Mouse (Mus musculus): ENCODE measurements around the gene Naa38.

Gene Naa38

DNA sequence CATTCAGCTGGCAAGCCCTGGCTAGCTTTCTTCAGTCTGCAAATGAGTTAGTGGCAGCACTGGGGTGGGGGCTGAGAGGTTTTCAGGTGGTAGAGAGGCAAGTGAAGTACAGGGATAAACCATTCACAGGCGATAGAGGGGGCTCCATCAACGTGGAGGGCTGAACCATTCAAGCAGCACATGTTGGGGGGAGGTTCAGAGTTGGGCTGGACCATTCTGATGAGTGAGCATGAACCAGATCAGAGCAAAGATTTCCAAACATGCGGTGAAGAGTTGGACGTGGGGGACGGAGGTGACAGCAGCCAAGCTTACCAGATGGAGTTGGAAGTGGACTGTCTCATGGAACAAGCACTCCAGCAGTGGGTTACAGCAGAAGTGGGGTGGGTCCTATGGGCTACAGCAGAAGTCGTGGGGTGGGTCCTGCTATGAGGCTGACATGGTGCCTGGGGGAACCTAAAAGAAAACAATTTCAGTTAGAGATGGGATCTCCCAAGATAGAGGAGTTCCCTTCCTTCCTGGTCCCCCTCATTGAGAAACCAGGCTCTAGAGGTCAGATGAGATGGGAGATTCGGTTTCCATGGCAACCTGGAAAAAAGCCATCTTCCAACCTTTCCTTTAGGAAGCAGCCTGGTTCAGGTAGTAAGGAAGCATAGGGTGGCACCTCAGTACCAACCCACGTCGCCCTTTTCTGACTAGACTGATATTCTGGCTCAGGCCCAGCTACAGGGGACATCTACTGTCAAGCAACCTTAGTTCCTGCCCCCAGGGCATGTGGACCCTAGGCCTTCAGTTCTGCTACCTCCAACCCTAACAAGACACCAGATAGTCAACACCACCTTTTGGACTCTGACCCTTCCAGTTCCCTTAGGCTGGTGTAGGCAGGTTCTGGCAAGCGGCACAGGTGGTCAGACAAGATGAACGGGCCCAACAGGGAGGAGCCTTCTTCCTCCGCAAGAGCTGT lies 18.2 kb downstream of the Naa38 start, which contains the start of gene Kdm6b:
Kdm6b (minus strand) TSS at position 455 of the 961 bp plus-strand sequence.
- no peak for DNase-seq (ENCODE audit: low spot score in 2 of 2)

DNA sequence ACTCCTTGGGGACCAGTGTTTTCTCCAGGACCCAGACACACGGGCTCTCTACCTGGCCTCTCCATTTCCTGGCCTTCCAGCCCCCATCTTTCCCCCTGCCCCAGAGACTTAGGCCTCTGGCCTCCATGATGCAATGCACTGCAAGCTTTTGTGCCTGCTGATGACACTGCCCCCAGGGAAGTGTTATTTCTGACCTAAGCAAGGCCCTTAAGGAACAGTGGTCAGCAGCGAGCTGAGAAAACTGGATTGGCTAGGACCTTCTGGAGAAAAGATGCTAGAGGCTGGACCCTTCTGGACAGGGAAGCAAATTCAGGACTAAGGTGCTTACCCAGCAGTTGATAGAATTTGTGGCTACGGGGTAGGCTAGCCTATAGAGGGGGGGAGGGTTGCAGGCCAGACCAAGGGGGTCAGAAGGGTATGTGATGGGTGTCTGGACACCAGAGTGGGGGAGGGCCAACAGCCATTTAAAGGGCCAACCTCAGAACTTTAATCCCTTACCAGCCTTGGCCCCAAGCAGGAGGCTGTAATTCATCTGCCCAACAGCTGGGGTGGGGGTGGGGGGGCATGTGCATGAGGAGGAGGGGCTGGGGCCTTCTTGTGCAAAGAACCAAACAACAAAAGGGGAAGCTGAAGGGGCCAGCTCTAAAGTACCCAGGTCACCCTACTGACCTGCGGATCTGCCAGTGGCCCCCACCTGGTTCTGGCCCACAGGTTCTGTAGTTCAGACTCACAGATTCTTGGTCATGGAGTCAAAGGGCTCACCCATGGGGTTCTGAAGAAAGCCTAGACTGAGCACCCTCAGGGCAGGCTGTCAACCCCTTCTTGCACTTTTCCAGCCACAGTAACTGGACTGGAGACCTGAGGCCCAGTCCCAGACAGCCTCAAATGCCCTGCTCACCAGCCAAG lies 19.4 kb downstream of the Naa38 start:
- DNase-seq (ENCODE audit: low spot score in 2 of 2), result no peak

DNA sequence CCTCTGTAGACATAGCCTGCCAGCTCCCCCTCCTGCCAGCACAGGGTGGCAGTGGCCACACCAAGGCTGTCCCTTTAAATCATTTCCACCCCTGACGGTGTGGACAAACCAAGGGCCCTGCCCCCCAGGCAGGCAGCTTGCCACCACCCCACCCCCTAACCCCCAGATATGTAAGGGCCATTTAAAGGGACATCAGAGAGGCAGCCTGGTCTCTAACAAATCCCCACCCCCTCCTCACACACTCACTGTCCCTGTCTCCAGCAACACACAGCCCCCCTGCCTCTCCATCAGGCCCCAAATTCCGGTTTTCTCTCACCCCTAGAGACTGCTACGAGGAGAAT lies 20.0 kb downstream of the Naa38 start:
- DNase-seq (ENCODE audit: low spot score in 2 of 2), result no peak

DNA sequence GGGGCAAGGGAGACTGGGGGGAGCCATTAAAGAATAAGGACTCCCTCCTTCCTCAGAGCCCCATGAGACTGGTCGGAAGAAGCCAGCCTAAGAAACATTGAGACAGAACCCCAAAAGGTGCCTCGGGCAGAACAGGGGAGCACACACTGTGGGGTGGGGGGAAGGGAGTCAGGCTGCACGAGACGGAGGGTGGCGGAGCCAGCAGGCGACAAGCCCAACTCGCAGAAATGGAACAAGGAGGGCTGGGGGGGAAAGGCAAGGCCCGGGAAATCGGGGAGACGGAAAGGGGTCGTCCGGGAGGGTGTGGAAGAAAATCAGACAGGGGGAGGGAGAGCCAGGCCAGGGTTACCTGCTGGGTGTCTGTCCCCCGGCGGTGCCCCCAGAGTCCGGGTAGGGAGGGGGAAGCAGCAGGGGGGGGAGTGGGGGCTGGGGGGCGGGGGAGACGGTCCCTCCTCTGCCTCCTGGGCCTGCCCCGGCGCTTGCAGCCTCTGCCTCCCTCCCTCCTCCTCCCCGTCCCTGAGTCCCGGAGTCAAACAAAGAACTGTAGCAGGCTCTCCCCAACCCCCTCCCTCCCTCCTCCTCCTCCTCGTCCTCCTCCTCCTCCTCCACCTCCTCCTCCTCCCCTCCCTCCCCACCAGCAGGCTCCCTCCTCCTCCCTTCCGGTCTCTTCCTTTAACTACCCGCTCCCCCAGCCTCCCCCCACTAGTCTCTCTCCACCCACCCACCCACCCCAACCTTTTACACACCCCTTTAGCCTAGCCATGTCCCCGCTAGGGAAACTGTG lies 20.6 kb downstream of the Naa38 start:
- peak in 1 of 2 experiments; percentile 21 for DNase-seq (ENCODE audit: low spot score in 2 of 2)

DNA sequence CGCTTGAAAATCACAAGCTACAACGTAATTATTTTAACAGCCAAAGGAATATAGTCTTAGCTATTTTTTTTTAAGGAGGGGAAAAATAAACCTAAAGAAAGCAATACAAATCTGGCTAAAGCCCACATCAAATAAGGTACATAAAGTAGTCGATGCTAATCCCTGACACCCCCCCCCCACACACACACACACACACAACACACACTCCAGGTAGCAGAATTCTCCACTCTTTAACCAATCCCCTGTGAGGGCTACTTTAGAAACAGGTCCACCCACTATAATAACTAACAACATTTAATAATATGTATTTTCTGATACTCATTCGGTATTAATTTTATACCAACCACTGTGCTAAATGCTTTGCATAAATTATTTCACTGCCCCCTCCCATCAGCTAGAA lies 21.2 kb downstream of the Naa38 start:
- DNase-seq (ENCODE audit: low spot score in 2 of 2), result no peak

DNA sequence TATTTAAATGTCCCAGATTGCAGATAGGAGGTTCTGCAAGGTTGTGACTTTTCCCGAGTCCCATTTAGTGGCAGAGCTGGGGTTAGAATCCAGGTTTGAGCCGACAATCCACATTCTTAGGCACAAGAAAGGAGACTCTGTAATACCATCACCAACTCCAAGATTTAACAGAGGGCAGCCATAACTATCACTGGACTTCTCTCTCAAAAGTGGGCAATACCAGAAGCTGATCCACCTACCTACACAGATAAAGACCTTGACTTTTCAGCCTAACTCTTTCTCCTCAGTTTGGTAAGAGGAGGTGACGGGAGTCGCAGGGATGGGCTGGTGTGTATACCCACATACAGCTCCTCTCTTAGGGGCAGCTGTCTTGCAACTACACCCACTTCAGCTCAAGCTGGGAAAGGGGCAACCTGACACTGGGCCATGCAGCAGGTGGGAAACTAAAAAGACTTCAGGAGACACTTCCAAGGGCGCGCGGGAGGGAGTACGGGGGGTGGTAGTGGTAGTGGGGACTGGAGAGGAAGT lies 21.7 kb downstream of the Naa38 start:
- DNase-seq (ENCODE audit: low spot score in 2 of 2), result no peak

DNA sequence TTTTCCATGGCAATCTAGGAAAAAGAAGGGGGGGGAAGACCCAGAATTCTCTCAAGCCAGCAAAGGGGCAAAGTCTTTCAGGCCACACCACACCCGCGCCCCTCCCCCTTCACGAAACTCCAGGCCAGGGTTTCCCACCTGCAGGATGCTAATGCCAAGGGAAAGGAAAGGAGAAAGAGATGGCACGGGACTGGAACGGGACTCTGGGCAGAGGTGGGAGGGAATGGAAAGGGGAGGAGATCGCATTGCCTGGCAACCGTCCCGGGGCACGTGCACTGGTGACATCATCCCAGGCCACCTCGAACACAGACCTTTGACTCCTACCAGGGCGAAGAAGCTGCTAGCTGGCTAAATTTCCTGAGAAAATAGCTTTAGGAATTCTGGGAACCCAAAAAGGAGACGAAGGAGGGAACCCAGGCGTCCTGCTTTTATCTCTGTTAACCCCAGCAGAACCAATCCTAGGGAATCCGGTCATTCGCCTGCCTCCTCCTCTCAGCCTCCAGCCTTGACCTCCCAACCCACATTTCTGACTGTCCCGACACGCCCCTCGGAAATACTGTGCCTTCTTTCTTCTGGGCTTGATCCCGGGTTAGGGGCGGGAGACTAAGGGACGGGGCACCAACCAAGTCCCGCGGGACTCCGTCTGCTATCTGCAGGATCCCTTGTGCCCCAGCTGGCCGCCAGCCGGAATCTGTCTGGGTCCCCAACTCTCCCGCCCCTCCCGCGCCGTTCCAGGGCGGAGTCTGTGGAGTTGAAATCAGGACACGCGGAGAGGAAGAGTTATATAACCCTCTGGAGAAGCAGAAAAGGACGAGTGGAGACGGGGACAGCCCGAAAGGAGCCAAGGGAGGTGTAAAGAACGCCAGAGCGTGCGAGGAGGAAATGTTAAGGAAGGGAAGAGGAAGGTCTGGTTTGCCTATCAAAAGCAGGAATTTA lies 22.4 kb downstream of the Naa38 start:
- DNase-seq (ENCODE audit: low spot score in 2 of 2), result peak in 1 of 2 experiments; percentile 71

DNA sequence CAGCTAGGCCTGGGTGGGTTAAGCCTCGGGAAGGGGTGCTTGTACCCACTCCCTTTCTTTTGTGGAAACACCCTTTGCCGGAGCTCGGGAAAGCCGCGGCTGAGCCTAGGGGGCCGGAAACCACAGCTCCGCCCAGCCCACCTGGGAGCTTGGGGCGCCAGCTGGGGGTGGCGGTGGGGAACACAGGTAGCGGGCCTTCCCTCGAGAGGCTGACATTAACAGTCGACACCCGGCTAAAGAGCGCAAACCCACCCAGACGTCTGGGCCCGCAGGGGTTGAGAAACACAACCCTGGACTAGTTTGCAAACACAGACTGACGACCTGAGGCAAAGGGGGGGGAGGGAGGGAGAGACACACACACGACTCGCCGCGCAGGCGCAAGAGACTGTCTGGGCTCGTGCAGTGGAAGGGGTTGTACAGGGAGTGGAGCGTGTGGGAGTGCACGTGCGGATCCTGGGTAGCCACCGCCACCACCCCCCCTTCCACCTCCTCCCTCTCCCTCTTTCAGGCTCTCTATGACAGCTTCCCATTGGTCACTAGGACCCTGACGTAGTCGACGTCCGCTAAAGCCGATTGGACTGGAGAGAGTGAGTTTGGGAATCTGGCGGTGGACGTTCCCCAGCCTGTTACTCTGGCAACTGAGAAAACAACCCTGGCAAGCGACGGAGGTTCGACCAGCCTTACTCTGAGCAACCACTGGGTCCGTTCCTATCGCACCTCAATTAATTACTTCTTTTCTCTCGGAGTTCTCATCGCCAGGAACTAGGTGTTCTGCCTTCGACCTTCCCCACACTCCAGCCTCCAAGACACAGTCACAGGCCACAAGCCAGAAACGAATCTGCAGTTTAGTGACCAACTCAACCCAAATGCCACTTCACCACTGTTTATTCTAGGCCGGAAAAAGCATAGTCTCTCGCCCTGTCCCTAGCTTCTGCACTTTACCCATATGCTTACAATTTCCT lies 23.5 kb downstream of the Naa38 start:
- DNase-seq (ENCODE audit: low spot score in 2 of 2), result peak; percentile 75 to 76

DNA sequence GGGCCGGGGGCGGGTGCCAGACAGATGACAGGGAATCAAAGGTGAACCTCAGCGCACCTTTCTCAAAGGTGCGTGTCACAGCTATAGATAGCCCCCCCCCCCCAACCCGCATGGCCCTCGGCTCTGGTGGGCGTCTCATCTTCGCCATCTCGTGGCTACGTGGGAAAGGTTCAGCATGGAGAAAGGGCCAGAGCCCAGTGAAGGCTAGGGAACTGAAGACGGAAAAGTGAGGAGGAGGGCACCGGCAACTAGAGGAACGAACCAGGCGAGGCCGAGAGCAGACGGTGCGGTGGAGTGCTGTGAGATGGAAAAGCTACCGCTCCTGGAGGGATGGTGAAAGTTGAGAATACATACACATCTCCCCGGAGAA lies 24.1 kb downstream of the Naa38 start:
- DNase-seq (ENCODE audit: low spot score in 2 of 2), result no peak

DNA sequence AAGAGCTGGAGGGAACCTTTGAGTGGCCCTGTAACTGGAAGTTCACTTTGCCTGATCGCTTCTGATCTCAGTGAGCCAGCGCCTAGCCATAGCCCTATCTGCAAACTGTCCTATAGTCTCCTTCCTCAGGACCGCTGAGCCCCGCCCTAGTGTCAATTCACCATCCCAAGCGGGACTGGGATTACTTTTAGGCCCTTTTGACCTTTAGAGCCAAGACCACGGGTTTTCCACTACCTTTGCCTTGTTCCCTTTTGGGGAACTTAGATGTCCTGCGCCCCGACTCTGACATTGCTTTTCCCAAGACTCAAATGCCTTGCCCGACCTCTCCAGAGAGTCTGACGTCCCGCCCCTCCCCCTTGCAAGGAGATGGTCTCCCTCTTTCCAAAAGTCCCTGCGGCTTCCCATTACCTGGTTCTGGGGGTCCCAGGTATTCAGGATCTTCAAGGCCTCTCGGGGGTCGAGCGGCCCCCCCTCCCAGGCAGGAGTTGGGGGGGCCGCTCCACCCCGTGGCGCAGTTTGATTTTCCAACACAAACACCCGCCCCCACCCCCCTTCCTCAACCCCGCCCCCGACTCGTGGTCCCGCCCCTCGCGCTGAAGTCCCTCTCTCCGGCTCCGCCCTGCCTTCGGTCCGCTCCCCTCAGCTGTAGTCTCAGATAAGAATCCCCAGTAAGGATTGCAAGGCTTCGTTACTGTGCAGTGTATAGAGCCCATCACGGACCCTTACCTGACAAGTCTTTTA lies 24.7 kb downstream of the Naa38 start:
- peak in 1 of 2 experiments; percentile 49 for DNase-seq (ENCODE audit: low spot score in 2 of 2)

DNA sequence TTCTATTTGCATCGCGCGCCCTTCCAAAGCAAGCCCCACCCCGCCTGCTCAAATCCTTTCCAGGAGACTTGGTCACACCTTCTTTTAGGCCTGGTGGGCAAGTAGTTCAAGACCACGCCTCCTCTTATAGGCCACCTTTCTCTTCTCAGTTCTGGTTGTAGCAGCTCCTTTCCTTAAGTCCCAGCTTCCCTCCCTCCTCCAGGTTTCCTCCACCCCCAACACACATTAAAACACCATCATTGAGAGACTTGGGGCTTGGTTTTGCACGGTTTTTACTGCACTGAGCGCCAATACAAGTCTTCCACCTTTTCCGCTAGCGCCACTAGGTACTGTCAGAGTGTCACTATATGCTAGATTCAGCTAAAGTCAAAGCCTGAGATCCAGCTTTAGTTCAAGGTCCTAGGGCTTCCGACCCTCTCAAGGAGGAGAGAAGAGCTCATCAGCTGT lies 25.3 kb downstream of the Naa38 start:
- DNase-seq (ENCODE audit: low spot score in 2 of 2), result no peak

DNA sequence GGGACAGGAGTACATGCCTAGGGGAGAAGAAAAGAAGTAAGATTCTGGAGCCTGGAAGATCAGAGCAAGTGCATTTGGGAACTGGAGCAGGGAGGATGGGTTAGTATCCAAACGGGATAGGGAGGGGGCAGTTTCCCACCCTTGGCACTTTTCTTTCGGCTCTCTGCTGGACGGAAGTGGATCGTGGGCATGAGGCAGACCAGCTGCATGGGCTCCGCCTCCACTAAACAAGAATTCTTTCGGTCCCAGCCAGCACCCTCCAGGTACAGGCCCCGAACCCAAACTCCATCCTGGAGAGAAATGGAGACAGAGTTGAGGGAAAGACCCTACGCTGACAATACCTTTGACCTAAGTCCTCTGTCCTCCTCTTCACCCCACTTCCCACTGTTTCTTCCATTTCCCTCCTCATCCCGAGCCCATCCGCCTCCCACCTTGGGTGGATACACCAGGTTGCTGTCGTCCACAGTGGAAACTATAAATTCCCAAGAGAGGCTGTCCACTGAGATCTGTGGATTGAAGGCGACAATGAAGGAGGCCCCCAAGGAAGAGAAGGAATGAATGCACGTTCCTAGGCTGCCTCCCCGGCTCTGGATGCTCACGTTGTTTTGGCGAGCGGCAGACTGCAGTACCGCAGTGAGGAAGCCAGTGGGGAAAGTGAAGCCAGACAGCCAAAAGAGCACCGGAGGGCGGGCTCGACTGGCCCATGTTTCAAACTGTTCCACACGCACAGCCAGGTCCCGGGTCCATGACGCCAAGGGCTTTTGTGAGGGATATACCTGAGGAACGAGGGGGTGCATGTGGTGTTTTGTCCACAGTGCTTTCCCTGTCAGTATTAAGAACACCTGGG lies 26.1 kb downstream of the Naa38 start:
- DNase-seq (ENCODE audit: low spot score in 2 of 2), result no peak

DNA sequence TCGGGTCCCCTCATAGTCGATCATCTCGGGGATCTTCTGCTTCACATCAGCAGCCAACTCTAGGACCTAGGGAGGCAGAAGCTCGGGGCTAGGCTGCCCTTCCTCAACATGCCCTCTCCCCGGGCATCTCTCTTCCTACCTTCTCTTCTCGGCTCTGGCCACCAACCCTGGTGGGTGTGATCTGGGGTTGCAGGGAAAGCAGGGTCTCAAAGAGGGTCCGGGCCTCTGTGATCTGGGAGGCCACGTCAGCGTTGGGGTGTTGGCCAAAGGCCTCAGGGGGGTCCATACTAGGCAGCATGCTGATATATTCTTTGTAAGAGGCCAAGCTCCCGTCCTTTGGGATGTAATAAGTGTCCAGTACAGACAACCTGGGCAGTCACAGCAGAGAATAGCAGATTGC lies 27.6 kb downstream of the Naa38 start:
- no peak for DNase-seq (ENCODE audit: low spot score in 2 of 2)

DNA sequence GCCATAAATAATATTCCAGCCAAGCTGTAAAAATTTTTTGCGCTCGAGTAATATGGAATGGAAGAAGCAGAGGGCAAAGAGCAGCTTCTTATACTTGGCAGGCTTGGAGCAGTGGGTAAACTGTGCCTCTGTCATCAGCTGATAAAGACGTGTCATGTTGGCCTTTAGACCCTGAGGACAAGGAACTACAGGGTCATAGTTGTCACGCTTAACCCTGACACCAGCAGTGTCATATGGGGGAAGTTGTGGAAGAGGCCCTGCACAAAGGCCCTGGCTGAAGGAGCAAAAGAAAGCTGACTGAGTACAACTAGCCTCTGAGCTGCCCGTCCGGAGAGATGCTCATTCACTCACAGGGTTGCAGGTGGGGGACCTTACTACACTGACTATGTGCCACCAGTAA lies 28.6 kb downstream of the Naa38 start:
- no peak for DNase-seq (ENCODE audit: low spot score in 2 of 2)

DNA sequence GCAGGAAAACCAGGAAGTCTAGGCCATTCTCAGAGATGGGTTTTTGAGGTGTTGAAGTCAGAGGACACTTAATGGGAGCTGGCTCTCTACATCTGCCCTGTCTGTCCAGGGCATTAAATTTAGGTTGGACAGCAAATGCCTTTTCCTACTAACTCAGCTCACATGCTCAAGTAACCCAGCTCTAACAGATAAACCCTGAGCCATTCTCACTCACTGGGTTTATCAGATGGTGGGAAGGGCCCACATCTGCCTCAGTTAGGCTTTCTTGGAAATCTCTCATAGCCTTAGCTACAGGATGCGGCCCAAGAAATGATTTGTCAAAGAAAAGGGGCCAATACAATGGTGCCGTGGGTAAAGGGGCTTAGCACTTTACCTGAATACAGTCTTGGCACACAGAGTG lies 31.0 kb downstream of the Naa38 start:
- no peak for DNase-seq (ENCODE audit: low spot score in 2 of 2)

DNA sequence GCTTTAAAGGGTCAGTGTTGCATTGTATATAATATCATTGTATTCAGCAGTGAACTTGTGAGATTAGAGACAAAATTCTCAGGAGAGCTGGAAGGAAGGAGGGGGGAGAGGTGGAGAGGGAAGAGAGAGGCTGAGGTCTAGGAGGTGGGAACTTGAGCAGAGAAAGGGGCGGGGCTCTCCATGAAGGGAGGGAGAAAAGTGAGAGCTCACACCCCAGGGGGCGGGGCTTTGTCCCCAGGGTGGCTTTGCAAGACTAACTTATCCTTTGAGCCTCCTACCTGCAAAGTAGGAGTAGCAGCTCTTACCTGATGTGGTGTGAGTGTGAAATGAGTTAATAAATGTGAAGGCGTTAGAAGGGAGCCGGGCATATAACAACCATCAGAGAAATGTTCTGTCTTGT lies 33.5 kb downstream of the Naa38 start:
- DNase-seq (ENCODE audit: low spot score in 2 of 2), result peak in 1 of 2 experiments; percentile 54

DNA sequence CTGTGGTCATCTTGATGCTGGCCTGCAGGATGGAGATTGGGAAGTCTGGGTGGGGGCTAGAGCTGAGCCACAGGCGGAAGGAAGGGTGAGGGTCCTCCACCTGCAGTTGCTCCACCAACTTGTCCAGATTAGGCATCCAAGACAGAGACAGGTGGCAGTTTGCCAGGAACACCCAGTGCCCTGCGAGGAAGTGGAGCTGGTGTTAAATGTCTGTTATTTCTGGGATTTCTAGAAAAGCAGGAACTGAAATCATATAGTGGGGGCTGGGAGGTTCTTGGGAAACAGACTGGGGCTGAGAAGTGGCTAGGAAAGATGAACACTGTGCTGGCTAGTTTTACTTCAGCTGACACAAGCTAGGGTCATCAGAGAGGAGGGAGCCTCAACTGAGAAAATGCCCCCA lies 34.0 kb downstream of the Naa38 start:
- DNase-seq (ENCODE audit: low spot score in 2 of 2), result no peak

DNA sequence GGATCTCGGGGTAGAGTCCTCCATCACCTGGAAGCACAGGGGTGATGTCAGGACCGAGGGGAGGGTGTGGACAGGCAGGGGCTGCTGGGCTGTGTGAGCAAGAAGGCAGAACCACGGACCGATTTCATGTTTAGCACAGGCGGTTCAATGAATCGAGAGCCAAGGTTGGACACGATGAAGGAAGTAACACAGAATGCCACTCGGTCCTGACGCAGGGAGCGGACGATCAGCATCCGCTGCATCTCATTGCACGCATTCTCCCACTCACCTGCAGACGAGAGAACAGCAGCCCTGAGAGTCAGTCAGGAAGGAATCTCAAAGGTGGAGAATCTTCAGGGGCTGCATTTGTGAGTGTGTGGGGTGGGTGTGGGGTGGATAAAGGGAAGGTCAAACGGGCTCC lies 35.3 kb downstream of the Naa38 start:
- DNase-seq (ENCODE audit: low spot score in 2 of 2), result no peak

All from spleen, postnatal 36 days (tissue).